Mouse (Mus musculus): Measurements from ENCODE around the gene Bola2. TPM values are rescaled to one million over a fixed set of nuclear protein-coding genes. Genes with fewer than 3 reads are reported as not detected.

Bola2 gene
- total RNA-seq, 2 experiments from 2014 or later: 90.5 to 94.8 TPM

Other genes starting within 250 kb of the Bola2 start
- under 1 TPM; 0.12 to 0.49 TPM for gene Atp2a1, start 232.3 kb upstream of the Bola2 start, total RNA-seq (2021)
- 10 to 100 TPM; 73.1 to 76.3 TPM for gene Sh2b1, start 220.0 kb upstream of the Bola2 start, total RNA-seq (2021)
- 10 to 100 TPM; 90.5 to 94.1 TPM for gene Tufm, start 208.0 kb upstream of the Bola2 start, total RNA-seq (2021)
- 100 to 1,000 TPM; 110 to 115 TPM for gene Atxn2l, start 192.0 kb upstream of the Bola2 start, total RNA-seq (2021)
- 100 to 1,000 TPM; 182 to 184 TPM for gene Eif3c, start 129.0 kb upstream of the Bola2 start, total RNA-seq (2021)
- 1 to 10 TPM in 1 of 2 experiments, under 1 TPM in 1; 0.58 to 1.1 TPM for gene Apobr, start 110.5 kb upstream of the Bola2 start, total RNA-seq (2021)
- 10 to 100 TPM; 26.2 to 26.7 TPM for gene Cln3, start 109.6 kb upstream of the Bola2 start, total RNA-seq (2021)
- gene Il27, start 100.5 kb upstream of the Bola2 start, total RNA-seq (2021): not detected
- 10 to 100 TPM; 20.3 to 22.6 TPM for gene Nupr1, start 64.5 kb upstream of the Bola2 start, total RNA-seq (2021)
- 10 to 100 TPM; 30.5 to 32.9 TPM for gene Sgf29, start 46.1 kb upstream of the Bola2 start, total RNA-seq (2021)
- 10 to 100 TPM in 1 of 2 experiments, 1 to 10 TPM in 1; 8.1 to 12.9 TPM for gene Sult1a1, start 19.0 kb upstream of the Bola2 start, total RNA-seq (2021)
- 10 to 100 TPM; 14.5 to 15.1 TPM for gene Slx1b, start 383 bp downstream of the Bola2 start, total RNA-seq (2021)
- 100 to 1,000 TPM; 161 to 166 TPM for gene Coro1a, start 12.4 kb downstream of the Bola2 start, total RNA-seq (2021)
- gene Mapk3, start 64.2 kb downstream of the Bola2 start, total RNA-seq (2021): 100 to 1,000 TPM; 157 to 208 TPM
- 1 to 10 TPM; 1.3 to 3.5 TPM for gene Gdpd3, start 70.9 kb downstream of the Bola2 start, total RNA-seq (2021)
- gene Ypel3, start 81.6 kb downstream of the Bola2 start, total RNA-seq (2021): 100 to 1,000 TPM; 282 to 325 TPM
- gene Tbx6, start 86.1 kb downstream of the Bola2 start, total RNA-seq (2021): under 1 TPM; 0.56 to 0.63 TPM
- gene Ppp4c, start 97.1 kb downstream of the Bola2 start, total RNA-seq (2021): 10 to 100 TPM; 48.3 to 48.5 TPM
- gene Fam57b, start 102.3 kb downstream of the Bola2 start, total RNA-seq (2021): 10 to 100 TPM; 63.0 to 65.5 TPM
- not detected for gene 4930451I11Rik, start 136.2 kb downstream of the Bola2 start, total RNA-seq (2021)
- gene Doc2a, start 152.0 kb downstream of the Bola2 start, total RNA-seq (2021): 10 to 100 TPM; 55.8 to 56.1 TPM
- 10 to 100 TPM; 29.0 to 31.9 TPM for gene Hirip3, start 166.6 kb downstream of the Bola2 start, total RNA-seq (2021)
- 10 to 100 TPM; 54.0 to 54.6 TPM for gene Ino80e, start 167.0 kb downstream of the Bola2 start, total RNA-seq (2021)
- gene Taok2, start 189.3 kb downstream of the Bola2 start, total RNA-seq (2021): 100 to 1,000 TPM; 150 to 163 TPM
- gene Tmem219, start 227.5 kb downstream of the Bola2 start, total RNA-seq (2021): 10 to 100 TPM; 19.6 to 23.3 TPM
- 100 to 1,000 TPM; 136 to 158 TPM for gene Kctd13, start 233.5 kb downstream of the Bola2 start, total RNA-seq (2021)

Data from left cerebral cortex, adult 18-20 months (tissue).